Mouse (Mus musculus) T-cell, adult 2 months (primary cell): Measurements from ENCODE around the gene Etl4.

ENCODE experiments used
- DNase-seq: peaks from one replicate; pipeline ENCODE4 v3.0.0; 2022; ENCODE audit warnings: low spot score

The Etl4 gene

DNA sequence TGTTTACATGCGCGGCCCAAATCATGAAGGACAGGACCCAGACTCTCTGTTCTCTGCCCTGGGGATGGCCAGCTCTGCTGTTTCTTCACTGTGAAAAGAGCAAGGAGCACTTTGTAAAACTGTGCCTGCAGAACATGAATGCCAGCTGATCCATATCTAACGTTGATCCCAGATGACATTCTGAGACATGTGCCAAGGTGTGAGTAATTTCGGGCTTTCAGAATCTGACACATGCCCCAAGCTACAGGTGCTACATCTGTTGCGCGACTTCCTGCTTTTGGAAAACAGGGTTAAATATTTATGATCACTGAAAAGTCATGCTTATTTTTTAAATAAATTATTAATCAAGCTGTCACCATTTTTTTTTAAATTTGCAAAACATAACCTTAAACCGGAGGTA lies 801.0 kb downstream of the Etl4 start:
- DNase-seq = no peak

GRCm38 (mm10) chr2:20711024-20711423 lies 801.4 kb downstream of the Etl4 start:
- no peak for DNase-seq

DNA sequence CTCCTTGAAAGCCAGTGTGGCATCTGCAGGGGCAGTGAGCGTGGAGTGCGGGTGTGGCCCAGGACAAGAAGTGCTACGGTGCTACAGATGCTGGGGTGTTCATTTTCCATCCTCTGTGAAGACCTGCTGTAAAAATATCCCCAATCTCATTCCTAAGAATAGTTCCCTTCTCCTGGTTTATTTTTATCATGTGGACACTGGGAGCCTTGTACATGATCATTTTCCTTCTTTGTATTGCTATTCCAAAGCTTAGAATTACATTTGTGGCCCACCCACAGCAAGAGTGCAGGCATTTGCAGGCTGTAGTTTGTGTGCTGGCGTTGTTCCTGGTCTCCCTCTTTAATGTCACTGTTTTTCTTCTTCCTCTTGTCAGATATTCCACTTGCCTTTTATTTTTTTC lies 809.5 kb downstream of the Etl4 start:
- no peak for DNase-seq

GRCm38 (mm10) chr2:20721098-20721497 lies 811.5 kb downstream of the Etl4 start:
- no peak for DNase-seq

DNA sequence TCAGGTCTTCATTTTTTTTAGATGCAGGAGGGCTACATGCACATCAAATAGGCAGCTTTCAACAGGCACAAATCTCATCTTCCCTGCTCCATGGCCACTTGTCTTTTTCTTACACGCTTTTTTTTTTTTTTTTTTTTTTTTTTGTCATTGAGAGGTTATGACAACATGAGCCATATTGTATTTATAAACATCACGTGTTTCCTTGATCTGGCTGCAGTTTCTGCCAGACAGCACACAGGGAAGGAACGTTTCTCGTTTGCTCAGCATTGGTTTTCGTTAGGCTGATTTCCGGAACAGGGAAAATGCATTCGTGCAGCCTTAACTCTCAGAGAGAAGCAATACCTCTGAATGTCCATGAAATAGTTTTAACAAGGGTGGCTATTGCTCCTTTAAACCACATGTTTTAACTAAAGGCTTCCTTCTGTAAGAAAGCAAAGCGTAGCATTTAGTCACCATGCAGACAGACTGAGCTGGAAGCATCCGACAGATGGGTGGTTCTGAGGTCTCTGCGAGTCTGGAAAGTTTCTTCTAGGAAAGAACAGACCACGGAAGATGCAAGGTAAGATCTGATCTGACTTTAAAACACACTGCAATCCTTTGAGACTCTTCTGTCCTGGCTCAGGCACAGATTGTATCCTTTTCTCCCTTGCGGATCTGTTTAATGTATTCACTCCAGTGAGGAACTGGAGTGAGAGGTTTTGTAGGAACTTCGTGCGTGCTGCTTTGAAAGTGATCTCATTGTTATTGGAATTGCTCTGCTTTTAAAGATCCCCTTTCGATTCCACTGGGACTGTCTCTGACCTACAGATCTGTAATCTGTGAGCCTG lies 812.8 kb downstream of the Etl4 start:
- no peak for DNase-seq

- no peak for DNase-seq
Measured at GRCm38 (mm10) chr2:20723990-20724745, 814.6 kb downstream of the Etl4 start.

DNA sequence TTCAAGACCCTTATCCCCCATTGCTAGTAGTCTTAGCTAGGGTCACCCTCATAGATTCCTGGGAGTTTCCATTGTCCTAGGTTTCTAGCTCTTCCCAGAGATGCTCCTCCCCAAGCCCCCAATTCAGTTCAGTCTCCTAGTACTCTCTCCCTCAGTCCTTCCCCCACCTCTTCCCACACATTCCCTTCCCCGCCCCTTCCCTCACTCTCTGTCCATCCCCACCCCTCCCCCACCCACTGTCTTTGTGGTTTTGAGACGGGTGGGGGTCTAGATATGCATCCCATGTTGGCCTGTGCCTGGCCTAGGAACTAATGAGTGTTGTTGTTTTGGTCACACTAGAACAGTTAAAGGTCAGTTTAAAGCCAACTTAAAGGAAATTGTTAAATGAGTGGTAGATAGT lies 817.4 kb downstream of the Etl4 start:
- no peak for DNase-seq

DNA sequence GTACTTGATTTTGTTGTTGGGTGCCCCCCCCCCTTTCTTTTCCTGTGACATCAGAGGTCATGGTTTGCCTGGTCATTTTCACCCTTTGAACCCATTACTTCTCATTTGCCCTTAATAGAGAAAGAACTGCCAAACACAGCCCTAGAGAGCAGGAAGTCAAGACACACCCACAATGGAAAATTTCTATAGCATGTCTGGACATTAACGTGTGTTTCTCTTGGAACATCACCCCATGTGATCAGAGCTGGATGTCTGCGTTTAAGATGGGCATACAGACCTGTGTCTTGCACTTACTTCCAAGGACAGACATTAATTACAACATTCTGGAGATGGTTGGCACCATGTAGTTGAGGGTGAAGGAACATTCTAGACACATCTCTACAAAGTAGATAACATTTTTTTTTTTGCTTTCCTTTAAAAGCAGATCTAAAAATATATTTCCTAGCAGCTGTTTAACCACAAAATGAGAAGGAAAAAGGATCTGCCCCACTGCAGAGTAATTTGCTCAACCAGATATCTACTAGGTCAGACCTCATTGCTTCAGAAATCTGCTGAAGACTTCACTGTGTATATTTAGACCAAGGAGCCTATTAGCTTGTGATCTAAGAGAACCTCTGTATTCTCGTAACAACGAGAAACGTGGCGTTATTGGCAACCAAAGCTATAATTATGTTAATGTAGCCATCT lies 818.3 kb downstream of the Etl4 start:
- DNase-seq = no peak

GRCm38 (mm10) chr2:20735444-20735843 lies 825.9 kb downstream of the Etl4 start:
- DNase-seq = no peak

- DNase-seq = no peak
Measured at GRCm38 (mm10) chr2:20736324-20737015, 826.9 kb downstream of the Etl4 start.

- no peak for DNase-seq
Measured at GRCm38 (mm10) chr2:20737112-20737808, 827.7 kb downstream of the Etl4 start.

DNA sequence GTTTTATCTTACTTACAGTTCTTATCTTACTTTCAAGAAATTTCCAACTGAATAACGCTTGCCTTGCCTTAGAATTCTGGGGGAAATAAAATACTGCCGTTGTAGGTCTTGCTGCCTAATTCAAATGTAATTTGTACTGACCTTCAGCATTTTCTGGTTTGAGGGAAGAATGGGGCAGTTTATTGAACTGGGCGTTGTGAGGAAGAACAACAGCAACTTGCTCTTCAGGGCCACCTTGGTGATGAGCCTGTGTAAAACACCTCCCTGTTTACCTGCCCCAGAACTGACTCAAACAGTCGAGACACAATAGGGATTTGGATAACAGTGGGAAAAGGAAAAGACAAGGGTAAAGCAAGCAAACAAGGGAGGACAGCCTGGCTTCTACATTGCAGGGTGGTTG lies 828.3 kb downstream of the Etl4 start:
- DNase-seq = no peak

GRCm38 (mm10) chr2:20747723-20748122 lies 838.1 kb downstream of the Etl4 start:
- DNase-seq = no peak

DNA sequence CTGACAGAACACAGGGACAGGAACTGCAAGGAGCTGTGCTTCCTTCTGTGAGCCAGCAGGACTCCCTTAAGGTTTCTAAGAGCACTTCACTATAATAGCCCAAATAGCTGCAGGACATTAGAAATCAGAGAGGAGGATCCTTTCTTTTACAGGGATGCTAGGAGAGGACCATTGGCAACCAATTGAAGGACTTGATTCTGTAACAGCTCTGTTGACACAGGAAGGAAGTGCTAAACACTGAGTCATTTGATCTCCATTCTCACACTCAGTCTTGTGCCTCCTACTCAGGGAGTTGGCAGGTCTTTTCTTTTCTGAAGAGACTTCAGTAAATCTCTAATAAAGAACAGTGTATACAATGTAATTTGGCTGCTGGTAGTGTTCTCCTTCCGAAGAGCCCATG lies 838.9 kb downstream of the Etl4 start:
- DNase-seq = no peak

- DNase-seq = no peak
Measured at GRCm38 (mm10) chr2:20749687-20750086, 840.1 kb downstream of the Etl4 start.

DNA sequence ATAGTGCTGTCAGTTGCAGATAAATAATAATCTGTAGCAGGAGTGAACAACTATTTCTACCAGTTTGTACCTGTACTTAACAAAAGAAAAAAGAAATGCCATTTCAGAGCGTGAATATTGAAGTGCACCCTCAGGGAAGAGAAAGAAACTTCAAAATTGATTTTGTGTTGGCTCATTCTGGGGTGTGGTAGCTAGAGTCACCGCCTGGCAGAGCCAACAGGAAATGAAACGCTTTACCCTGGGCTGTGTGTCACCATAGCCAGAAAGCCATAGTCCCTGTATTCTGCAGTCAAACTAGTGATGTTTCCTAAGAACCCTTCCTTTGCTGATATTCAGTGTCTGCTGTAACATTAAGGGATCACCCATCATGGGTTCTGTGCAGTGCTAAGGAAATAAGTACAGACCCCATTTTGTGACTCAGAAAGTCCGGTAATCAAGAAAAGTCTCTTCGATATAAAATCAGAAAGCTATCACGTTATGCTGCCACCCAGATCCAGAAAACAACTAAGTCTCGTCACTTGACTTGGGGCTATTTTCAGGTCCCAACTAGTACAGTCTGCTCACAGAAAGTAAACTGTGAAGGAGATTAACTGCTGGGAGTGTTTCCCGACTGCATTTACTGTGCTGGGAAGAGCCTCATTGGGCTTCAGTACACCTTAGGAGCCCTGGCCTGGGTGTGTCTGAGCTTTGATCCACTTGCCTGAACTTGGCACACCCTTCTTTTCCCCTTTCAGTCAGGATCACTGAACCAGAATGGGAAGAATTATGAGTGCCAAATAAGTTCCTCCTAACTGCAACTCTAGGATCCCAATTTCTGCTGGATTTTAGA lies 843.9 kb downstream of the Etl4 start:
- no peak for DNase-seq

- DNase-seq = no peak
Measured at GRCm38 (mm10) chr2:20756964-20757363, 847.4 kb downstream of the Etl4 start.

- no peak for DNase-seq
Measured at GRCm38 (mm10) chr2:20759045-20759662, 849.6 kb downstream of the Etl4 start.

DNA sequence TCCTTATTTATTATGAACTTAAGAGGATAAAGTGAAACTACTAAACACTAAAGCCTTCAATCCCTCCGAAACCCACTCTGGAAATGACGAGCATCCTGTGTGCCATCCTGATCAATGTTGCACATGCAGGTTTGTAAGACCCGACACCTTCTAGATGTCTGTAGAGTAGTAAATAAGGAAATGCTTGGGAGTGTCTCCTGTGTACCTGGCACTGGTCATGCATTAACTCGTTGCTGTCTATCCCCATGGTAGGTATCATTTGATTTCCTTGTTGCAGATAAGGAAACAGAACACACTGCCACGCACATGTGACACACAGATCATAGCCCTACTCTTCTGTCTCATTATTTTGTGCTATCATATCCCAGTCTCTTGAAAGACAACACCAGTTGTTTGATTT lies 851.7 kb downstream of the Etl4 start:
- no peak for DNase-seq

- DNase-seq = no peak
Measured at GRCm38 (mm10) chr2:20761751-20762150, 852.2 kb downstream of the Etl4 start.
